Mouse (Mus musculus): ENCODE data around the gene Pnpla2.

Gene Pnpla2

DNA sequence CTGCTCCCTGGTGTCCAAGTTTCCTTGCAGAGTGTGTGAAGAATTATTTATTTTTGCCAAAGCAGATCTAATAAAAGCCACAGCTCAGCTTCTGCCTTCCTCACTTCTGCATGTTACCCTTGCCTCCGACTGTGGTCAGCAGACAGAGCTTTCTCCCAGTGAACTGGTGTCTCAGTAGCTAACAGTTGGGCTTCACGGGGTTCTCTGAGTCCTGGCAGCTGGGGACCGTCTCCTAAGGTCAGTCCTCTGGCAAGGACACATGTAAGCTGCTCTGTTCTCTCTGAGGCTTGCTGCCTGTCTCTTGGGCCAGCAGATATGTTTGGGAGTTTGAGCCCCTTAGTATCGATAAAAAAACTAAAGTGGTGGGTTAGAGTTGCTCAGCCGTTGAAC lies 5.0 kb downstream of the Pnpla2 start:
- no peaks in the 10 kb centered on the region for H3K9me3 ChIP-seq (ENCODE audit: low read length)
- peaks cover 89% of the 10 kb centered on the region for H3K4me1 ChIP-seq (replicated peaks; ENCODE audit: low read depth, low read length)
- TF ChIP-seq NANOG (IDR thresholded peaks at IDR 0.05; ENCODE audit: borderline replicate concordance, low read length): no peak
- no peak for TF ChIP-seq CTCF (conservative IDR thresholded peaks at IDR 0.05; ENCODE audit: low read length)
- no peak for TF ChIP-seq POU5F1 (IDR thresholded peaks at IDR 0.05; ENCODE audit: borderline replicate concordance, low read length)
- H3K4me3 ChIP-seq (replicated peaks; ENCODE audit: low read length): peak overlapping the region; percentile 74
- peaks cover 17% of the 10 kb centered on the region for H3K36me3 ChIP-seq (ENCODE audit: insufficient read depth, low read length)
- peaks cover 69% of the 10 kb centered on the region for H3K27me3 ChIP-seq (ENCODE audit: insufficient read depth, low read length)

DNA sequence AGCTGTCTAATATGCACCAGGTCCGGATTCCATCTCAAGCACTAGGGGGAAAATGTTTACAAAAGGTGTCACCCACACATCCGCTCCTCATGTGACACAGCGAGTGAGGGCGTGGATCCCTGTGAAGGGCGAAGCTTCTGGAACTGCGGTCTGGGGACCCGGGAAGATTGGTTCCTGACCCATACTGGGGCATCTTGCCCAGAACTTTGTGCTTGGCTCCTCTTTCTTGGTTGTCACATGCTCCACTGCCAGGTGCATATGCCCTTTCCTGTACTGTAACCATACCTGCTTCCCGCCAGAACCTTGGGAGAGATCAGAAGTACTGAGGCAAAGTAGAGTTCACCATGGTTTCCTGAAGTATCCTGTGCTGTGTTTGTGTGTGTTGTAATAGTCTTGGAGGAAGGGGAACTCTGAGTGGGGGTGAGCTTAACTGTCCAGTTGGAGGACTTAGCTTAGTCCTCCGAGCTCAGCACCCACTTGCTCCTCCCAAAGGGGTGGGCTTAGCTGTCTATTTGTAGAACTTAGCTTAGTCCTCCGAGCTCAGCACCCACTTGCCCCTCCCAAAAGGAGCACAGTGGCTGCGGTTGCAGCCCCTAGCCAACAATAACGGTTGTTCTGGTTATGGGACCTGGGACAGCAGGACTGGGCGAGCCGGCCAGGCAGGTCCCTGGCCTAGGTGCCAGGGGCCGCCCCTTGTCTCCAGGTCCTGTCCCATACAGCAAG lies 5.6 kb downstream of the Pnpla2 start, which contains the start of gene Cracr2b:
Cracr2b (plus strand) TSS at position 704 of the 723 bp plus-strand sequence.
- TF ChIP-seq NANOG (IDR thresholded peaks at IDR 0.05; ENCODE audit: borderline replicate concordance, low read length) (no peak), CTCF (conservative IDR thresholded peaks at IDR 0.05; ENCODE audit: low read length) (no peak), POU5F1 (IDR thresholded peaks at IDR 0.05; ENCODE audit: borderline replicate concordance, low read length) (no peak)
- peak within 1 kb of the TSS; percentile 76 for H3K4me3 ChIP-seq (replicated peaks; ENCODE audit: low read length)

DNA sequence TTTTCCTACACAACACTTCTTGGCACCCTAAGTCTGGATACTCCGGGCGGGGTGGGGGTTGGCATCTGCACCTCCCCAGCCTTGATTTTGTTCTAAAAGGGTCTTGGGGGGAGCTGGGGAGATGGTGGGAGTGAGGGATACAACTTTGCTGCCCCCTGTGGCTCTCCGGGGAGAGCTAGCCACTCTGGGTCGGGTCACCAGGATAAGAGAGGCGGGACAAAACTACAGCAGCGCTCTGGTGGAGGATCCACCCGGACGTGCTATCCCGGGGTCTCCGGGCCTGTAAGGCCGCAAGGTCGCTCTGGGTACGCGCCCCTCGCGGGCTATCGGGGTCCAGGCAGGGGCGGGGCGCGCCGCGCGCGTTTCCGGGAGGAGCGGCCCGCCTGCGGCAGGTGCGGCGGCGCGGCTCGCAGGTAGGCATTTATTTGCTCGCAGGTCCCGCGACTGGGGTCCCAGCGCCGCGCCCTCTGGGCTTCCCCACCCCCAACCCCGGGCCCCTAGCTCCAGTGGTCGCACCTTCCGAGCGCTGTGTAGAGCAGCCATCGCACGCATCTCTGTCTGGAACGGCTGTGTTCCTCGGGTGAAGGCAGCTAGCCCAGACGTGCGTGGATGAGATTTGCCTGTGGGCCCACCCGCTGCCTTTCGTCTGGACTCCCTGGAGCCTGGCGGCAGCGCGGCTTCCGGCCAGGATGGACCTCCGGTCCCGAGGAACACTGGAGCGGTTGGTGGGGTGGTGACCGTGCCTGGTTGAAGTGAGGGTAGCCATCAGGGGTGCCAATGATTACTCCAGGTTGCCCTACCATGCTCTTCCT lies 6.7 kb downstream of the Pnpla2 start:
- peaks cover 17% of the 10 kb centered on the region for H3K36me3 ChIP-seq (ENCODE audit: insufficient read depth, low read length)
- no peaks in the 10 kb centered on the region for H3K9me3 ChIP-seq (ENCODE audit: low read length)
- H3K4me1 ChIP-seq (replicated peaks; ENCODE audit: low read depth, low read length): peaks cover 93% of the 10 kb centered on the region
- peaks cover 77% of the 10 kb centered on the region for H3K27me3 ChIP-seq (ENCODE audit: insufficient read depth, low read length)
- H3K4me3 ChIP-seq (replicated peaks; ENCODE audit: low read length): peak overlapping the region; percentile 76
- TF ChIP-seq NANOG (IDR thresholded peaks at IDR 0.05; ENCODE audit: borderline replicate concordance, low read length): no peak
- no peak for TF ChIP-seq CTCF (conservative IDR thresholded peaks at IDR 0.05; ENCODE audit: low read length)
- TF ChIP-seq POU5F1 (IDR thresholded peaks at IDR 0.05; ENCODE audit: borderline replicate concordance, low read length): no peak

More for the DNA sequence above, 5.6 kb downstream of the Pnpla2 start, which contains the start of gene Cracr2b:
- H3K36me3 ChIP-seq (ENCODE audit: insufficient read depth, low read length): peaks cover 17% of the 10 kb centered on the region
- no peaks in the 10 kb centered on the region for H3K9me3 ChIP-seq (ENCODE audit: low read length)
- H3K27me3 ChIP-seq (ENCODE audit: insufficient read depth, low read length): peaks cover 73% of the 10 kb centered on the region
- peaks cover 93% of the 10 kb centered on the region for H3K4me1 ChIP-seq (replicated peaks; ENCODE audit: low read depth, low read length)

DNA sequence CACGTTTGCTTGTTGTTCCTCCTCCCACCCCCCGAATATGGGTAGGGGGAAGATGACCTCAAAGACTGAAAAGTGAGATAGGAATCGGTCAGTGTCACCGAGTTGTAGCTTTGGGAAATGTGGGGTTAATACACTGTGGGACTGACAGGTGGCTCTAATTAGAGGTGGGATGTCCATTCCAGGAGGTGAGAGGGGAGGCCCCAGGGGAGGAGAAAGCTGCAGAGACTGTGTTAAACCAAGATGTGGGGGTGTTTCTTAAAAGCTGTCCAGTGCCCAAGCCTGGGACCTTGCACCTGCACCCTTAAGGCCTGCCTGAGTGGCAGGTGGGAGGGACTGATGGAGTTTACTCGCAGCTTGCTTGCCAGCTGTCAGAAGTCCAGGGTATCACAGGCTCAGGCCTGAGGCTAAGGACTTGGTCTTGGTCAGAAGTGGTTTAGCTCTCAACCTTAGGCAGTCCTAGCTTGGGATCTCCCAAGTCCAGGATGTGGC lies 7.4 kb downstream of the Pnpla2 start:
- Histone ChIP-seq H3K36me3 (ENCODE audit: insufficient read depth, low read length) (peaks cover 12% of the 10 kb centered on the region), H3K4me3 (replicated peaks; ENCODE audit: low read length) (peak overlapping the region; percentile 76), H3K4me1 (replicated peaks; ENCODE audit: low read depth, low read length) (peaks cover 90% of the 10 kb centered on the region), H3K27me3 (ENCODE audit: insufficient read depth, low read length) (peaks cover 73% of the 10 kb centered on the region), H3K9me3 (ENCODE audit: low read length) (no peaks in the 10 kb centered on the region)
- TF ChIP-seq CTCF (conservative IDR thresholded peaks at IDR 0.05; ENCODE audit: low read length): no peak
- no peak for TF ChIP-seq NANOG (IDR thresholded peaks at IDR 0.05; ENCODE audit: borderline replicate concordance, low read length)
- no peak for TF ChIP-seq POU5F1 (IDR thresholded peaks at IDR 0.05; ENCODE audit: borderline replicate concordance, low read length)

DNA sequence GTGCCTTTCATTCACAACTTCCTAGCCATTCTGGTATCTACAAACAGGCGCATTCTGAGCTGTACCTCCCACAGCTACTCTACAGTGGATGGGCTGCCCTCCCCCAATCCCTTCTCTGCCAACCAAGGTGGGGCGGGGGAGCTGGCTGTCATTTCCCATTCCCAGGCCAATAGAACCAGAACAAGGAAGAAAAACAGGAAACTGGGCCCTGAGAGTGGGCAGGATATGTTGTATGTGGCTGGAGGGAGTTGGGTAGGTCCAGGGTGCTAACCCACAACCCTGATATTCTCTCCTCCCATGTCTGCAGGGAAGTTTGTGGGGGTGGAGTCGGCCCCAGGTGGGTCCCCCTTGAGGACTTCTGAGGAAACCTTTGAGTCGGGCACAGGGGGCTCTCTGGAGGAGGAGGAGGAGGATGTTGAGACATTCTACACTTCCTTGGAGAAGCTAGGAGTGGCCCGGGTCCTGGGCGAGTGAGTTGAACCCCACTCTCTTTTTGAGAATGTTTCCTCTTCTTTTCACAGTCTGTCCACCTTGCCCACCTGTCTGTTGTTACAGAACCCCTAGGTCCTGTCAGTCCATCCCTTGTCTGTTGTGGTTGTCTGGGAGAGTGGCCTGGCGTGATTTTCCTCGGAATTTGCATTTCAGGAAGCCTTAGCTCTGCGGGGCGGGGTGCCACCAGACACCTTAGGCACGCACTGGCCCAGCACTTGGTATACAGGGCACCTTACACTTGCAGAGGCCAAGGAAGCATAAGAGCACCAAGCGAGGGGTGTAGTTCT lies 9.0 kb downstream of the Pnpla2 start:
- H3K4me3 ChIP-seq (replicated peaks; ENCODE audit: low read length): peak overlapping the region; percentile 72
- peaks cover 2% of the 10 kb centered on the region for H3K36me3 ChIP-seq (ENCODE audit: insufficient read depth, low read length)
- peaks cover 68% of the 10 kb centered on the region for H3K27me3 ChIP-seq (ENCODE audit: insufficient read depth, low read length)
- no peak for TF ChIP-seq NANOG (IDR thresholded peaks at IDR 0.05; ENCODE audit: borderline replicate concordance, low read length)
- TF ChIP-seq CTCF (conservative IDR thresholded peaks at IDR 0.05; ENCODE audit: low read length): no peak
- TF ChIP-seq POU5F1 (IDR thresholded peaks at IDR 0.05; ENCODE audit: borderline replicate concordance, low read length): no peak
- no peaks in the 10 kb centered on the region for H3K9me3 ChIP-seq (ENCODE audit: low read length)
- H3K4me1 ChIP-seq (replicated peaks; ENCODE audit: low read depth, low read length): peaks cover 90% of the 10 kb centered on the region

DNA sequence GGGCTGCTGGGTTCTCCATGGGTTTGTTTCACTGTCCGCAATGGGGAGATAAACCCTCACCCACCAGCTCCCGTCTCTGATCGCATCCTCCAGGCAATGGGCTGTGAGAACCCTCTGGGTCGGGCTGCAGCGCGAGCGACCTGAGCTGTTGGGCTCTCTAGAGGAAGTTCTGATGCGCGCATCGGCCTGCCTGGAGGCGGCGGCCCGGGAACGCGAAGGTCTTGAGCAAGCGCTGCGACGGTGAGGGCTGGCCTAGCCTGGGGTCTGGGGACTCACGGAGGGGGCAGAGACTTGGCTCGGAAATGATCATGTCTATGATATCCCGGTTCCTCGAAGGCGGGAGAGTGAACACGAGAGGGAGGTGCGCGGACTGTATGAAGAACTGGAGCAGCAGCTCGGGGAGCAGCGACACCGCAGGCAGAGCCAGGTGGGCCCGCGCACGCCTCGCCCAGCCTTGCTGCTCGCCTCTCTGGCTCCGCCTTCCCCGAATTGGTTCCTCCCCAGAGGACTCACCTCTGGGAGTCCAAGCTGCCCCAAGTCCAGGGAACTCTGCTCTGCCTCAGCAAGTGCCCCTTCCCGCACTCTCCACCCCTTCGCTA lies 9.7 kb downstream of the Pnpla2 start:
- H3K4me3 ChIP-seq (replicated peaks; ENCODE audit: low read length): peak overlapping the region; percentile 72
- peaks cover 66% of the 10 kb centered on the region for H3K27me3 ChIP-seq (ENCODE audit: insufficient read depth, low read length)
- H3K9me3 ChIP-seq (ENCODE audit: low read length): no peaks in the 10 kb centered on the region
- TF ChIP-seq POU5F1 (IDR thresholded peaks at IDR 0.05; ENCODE audit: borderline replicate concordance, low read length) (no peak), NANOG (IDR thresholded peaks at IDR 0.05; ENCODE audit: borderline replicate concordance, low read length) (no peak), CTCF (conservative IDR thresholded peaks at IDR 0.05; ENCODE audit: low read length) (no peak)
- peaks cover 90% of the 10 kb centered on the region for H3K4me1 ChIP-seq (replicated peaks; ENCODE audit: low read depth, low read length)
- peaks cover 8% of the 10 kb centered on the region for H3K36me3 ChIP-seq (ENCODE audit: insufficient read depth, low read length)

DNA sequence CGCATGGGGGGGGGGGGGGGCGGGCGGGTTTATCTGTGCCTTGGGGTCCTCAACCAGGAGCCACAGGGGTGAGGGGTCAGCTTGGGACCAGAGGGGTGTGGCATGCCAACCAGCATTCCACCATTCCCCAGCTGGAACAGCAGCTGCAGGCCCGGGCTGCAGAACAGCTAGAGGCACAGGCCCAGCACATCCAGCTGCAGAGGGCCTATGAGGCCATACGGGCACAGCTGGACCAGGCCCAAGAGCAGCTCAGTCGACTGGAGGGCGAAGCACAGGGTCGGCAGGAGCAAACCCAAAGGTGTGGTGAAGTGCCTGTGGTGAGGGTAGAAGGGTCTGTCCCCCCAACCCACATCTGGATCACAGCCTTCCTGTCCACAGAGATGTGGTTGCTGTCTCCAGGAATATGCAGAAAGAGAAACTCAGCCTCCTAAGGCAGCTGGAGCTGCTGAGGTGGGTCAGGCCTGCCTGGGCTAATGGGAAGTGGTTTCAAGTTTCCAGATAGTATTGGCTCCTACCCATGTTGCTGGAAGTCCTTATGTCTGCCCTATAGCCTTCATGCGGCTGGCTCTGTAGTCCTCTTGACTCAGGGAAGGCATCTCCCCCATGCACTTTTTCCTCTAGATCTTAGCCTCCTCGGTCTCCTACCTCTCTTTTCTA lies 10.5 kb downstream of the Pnpla2 start:
- H3K9me3 ChIP-seq (ENCODE audit: low read length): no peaks in the 10 kb centered on the region
- TF ChIP-seq POU5F1 (IDR thresholded peaks at IDR 0.05; ENCODE audit: borderline replicate concordance, low read length): no peak
- no peak for TF ChIP-seq CTCF (conservative IDR thresholded peaks at IDR 0.05; ENCODE audit: low read length)
- TF ChIP-seq NANOG (IDR thresholded peaks at IDR 0.05; ENCODE audit: borderline replicate concordance, low read length): no peak

More for the DNA sequence above, 10.5 kb downstream of the Pnpla2 start:
- H3K27me3 ChIP-seq (ENCODE audit: insufficient read depth, low read length): peaks cover 59% of the 10 kb centered on the region
- peaks cover 90% of the 10 kb centered on the region for H3K4me1 ChIP-seq (replicated peaks; ENCODE audit: low read depth, low read length)
- H3K4me3 ChIP-seq (replicated peaks; ENCODE audit: low read length): peak overlapping the region; percentile 72; the same call in 1 of the 2 replicates
- H3K36me3 ChIP-seq (ENCODE audit: insufficient read depth, low read length): peaks cover 16% of the 10 kb centered on the region
